Mouse (Mus musculus): ENCODE measurements around the gene Car6. TPM values are rescaled to one million over a fixed set of nuclear protein-coding genes. Genes with fewer than 3 reads are reported as not detected.
A peak's percentile ranks its signal among the peaks of the same experiment; 100 is the strongest.

Car6 gene
- not detected in 2 replicates for polyA plus RNA-seq (2014; fragmentation: Nextera tagmentation; extraction: Ambion mirVana)

DNA sequence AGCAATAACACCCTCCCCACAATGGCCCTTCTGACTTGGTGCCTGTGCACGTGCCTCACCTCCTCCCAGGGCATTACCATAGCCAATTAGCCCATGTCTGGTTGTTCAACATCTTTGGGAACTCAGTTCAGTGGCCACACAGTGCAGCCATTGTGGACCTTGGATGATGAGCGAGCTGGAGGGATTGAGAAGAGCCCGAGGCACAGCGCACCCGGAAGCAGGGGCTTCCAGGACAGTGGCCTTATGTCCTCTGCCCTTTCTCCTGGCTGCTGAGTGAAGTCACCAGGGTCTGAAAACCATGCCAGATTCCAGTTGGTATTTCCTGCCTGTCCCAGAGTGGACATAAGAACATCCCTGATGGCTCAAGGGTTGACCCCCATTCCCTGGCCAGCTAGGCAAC is at the start of gene Car6:
Gene Car6 (minus strand): TSS at position 101 of the 400 bp plus-strand sequence.
- H3K27ac ChIP-seq: no peak within 1 kb of the TSS
- no peaks in the 10 kb centered on the region for H3K4me1 ChIP-seq (replicated peaks; ENCODE audit: control insufficient read depth, insufficient read depth, low read length)
- no peak for DNase-seq (ENCODE audit: low spot score)
- no peak within 1 kb of the TSS for H3K4me2 ChIP-seq (replicated peaks)
- no peaks in the 10 kb centered on the region for H3K27me3 ChIP-seq (ENCODE audit: control insufficient read depth, insufficient read depth, low read length)
- WGBS: 69% methylated on average over 5 of the region's 5 CpGs
- no peaks in the 10 kb centered on the region for H3K9me3 ChIP-seq (ENCODE audit: control insufficient read depth, low read length)
- ATAC-seq (ENCODE audit: low FRiP score): no peak
- no peaks in the 10 kb centered on the region for H3K36me3 ChIP-seq (replicated peaks; ENCODE audit: control insufficient read depth, insufficient read depth)
- no peak within 1 kb of the TSS for H3K4me3 ChIP-seq (replicated peaks; ENCODE audit: low read length)
- H3K9ac ChIP-seq: no peak within 1 kb of the TSS

DNA sequence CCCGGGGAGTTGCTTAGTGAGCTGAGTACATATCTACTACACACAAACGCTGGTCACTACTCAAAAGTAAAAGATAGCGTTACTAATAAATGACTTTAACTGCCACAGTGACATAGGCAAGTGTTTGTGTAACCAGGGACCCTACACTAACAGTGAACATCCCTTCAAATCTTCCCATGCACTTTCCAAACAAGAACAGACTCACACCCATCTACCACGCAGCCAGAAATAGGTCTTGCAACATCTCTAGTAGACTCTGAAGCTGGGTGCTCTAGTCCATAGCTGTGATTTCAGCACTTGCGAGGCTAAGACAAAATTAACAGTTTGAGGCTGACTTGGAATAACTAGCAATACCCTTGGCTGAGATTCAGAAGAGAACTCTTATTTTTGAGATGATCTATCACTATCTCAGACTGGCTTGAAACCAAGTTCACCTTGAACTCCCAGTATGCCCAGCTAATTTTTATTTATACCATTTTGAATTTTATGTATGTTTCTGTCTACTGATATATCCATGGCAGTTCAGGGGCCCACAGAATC is 48.7 kb upstream of the Car6 start:
- no peak overlapping the region for H3K4me2 ChIP-seq (replicated peaks)
- H3K4me1 ChIP-seq (replicated peaks; ENCODE audit: control insufficient read depth, insufficient read depth, low read length): peaks cover 18% of the 10 kb centered on the region
- DNase-seq (ENCODE audit: low spot score) (no peak), ATAC-seq (ENCODE audit: low FRiP score) (no peak)
- no peak overlapping the region for H3K4me3 ChIP-seq (replicated peaks; ENCODE audit: low read length)
- H3K27me3 ChIP-seq (ENCODE audit: control insufficient read depth, insufficient read depth, low read length): no peaks in the 10 kb centered on the region
- no peaks in the 10 kb centered on the region for H3K9me3 ChIP-seq (ENCODE audit: control insufficient read depth, low read length)
- 79% methylated on average over 5 of the region's 5 CpGs for WGBS
- peaks cover 47% of the 10 kb centered on the region for H3K36me3 ChIP-seq (replicated peaks; ENCODE audit: control insufficient read depth, insufficient read depth)
- H3K27ac ChIP-seq: peak overlapping the region; percentile 85; the same call in 1 of the 2 replicates
- no peak overlapping the region for H3K9ac ChIP-seq

GRCm38 (mm10) chr4:150248917-150249316 is 47.8 kb upstream of the Car6 start:
- no peak for ATAC-seq (ENCODE audit: low FRiP score)
- WGBS: 84% methylated on average over 5 of the region's 5 CpGs
- no peak for DNase-seq (ENCODE audit: low spot score)
- H3K27me3 ChIP-seq (ENCODE audit: control insufficient read depth, insufficient read depth, low read length): no peaks in the 10 kb centered on the region
- H3K9ac ChIP-seq: no peak overlapping the region
- peaks cover 56% of the 10 kb centered on the region for H3K36me3 ChIP-seq (replicated peaks; ENCODE audit: control insufficient read depth, insufficient read depth)
- H3K4me2 ChIP-seq (replicated peaks): no peak overlapping the region
- H3K27ac ChIP-seq: no peak overlapping the region
- H3K9me3 ChIP-seq (ENCODE audit: control insufficient read depth, low read length): no peaks in the 10 kb centered on the region
- peaks cover 18% of the 10 kb centered on the region for H3K4me1 ChIP-seq (replicated peaks; ENCODE audit: control insufficient read depth, insufficient read depth, low read length)
- H3K4me3 ChIP-seq (replicated peaks; ENCODE audit: low read length): no peak overlapping the region

DNA sequence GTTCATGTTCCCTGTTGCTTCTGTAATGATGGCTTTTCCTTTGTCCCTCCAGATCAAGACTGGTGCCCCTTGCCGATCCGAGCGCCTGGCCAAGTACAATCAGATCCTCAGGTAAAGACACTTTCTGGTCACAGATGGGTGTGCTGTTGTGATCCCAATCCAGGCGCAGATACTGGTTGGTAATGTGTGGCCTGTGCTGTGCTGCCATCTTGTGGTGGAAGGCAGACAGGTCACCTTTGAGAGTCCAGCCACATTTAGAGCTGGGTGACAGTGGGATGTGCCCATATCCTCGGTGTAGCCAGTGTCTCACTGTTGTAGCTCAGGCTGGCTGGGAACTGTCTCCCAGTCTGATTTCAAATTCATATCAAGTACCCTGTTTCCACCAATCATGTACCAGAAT is 46.9 kb upstream of the Car6 start:
- peak; percentile 79 for DNase-seq (ENCODE audit: low spot score)
- no peak for ATAC-seq (ENCODE audit: low FRiP score)
- no peak overlapping the region for H3K9ac ChIP-seq
- 63% methylated on average over 5 of the region's 5 CpGs for WGBS
- peaks cover 65% of the 10 kb centered on the region for H3K36me3 ChIP-seq (replicated peaks; ENCODE audit: control insufficient read depth, insufficient read depth)
- H3K4me2 ChIP-seq (replicated peaks): no peak overlapping the region
- H3K9me3 ChIP-seq (ENCODE audit: control insufficient read depth, low read length): no peaks in the 10 kb centered on the region
- peaks cover 18% of the 10 kb centered on the region for H3K4me1 ChIP-seq (replicated peaks; ENCODE audit: control insufficient read depth, insufficient read depth, low read length)
- H3K27ac ChIP-seq: no peak overlapping the region
- no peaks in the 10 kb centered on the region for H3K27me3 ChIP-seq (ENCODE audit: control insufficient read depth, insufficient read depth, low read length)
- H3K4me3 ChIP-seq (replicated peaks; ENCODE audit: low read length): no peak overlapping the region

DNA sequence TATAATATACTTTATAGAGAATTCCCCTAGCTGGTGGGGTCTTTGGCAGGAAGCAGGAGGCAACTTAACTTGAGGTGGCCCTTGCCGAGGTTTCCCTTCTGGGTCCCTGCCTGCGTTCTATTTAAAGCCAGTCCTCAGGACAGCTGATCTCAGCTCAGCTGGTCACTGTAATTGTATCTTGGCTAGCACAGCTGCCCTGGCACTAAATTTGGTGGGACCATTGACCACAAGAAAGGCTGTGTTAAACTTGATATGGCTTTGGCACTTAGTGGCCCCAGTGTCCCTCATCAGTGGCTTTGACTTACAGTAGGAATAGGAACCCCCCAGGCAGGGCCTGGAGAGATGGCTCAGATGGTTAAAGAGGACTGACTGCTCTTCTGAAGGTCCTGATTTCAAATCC is 44.7 kb upstream of the Car6 start:
- peaks cover 8% of the 10 kb centered on the region for H3K4me1 ChIP-seq (replicated peaks; ENCODE audit: control insufficient read depth, insufficient read depth, low read length)
- peaks cover 87% of the 10 kb centered on the region for H3K36me3 ChIP-seq (replicated peaks; ENCODE audit: control insufficient read depth, insufficient read depth)
- no peak overlapping the region for H3K4me2 ChIP-seq (replicated peaks)
- H3K27me3 ChIP-seq (ENCODE audit: control insufficient read depth, insufficient read depth, low read length): no peaks in the 10 kb centered on the region
- ATAC-seq (ENCODE audit: low FRiP score) (no peak), DNase-seq (ENCODE audit: low spot score) (no peak)
- WGBS: 83% methylated on average over 2 of the region's 2 CpGs
- H3K27ac ChIP-seq: no peak overlapping the region
- H3K9me3 ChIP-seq (ENCODE audit: control insufficient read depth, low read length): no peaks in the 10 kb centered on the region
- no peak overlapping the region for H3K4me3 ChIP-seq (replicated peaks; ENCODE audit: low read length)
- no peak overlapping the region for H3K9ac ChIP-seq

- no peak for DNase-seq (ENCODE audit: low spot score)
- no peak for ATAC-seq (ENCODE audit: low FRiP score)
- H3K27ac ChIP-seq: no peak overlapping the region
- no peaks in the 10 kb centered on the region for H3K9me3 ChIP-seq (ENCODE audit: control insufficient read depth, low read length)
- H3K36me3 ChIP-seq (replicated peaks; ENCODE audit: control insufficient read depth, insufficient read depth): peaks cover 75% of the 10 kb centered on the region
- no peak overlapping the region for H3K4me3 ChIP-seq (replicated peaks; ENCODE audit: low read length)
- H3K4me1 ChIP-seq (replicated peaks; ENCODE audit: control insufficient read depth, insufficient read depth, low read length): peaks cover 15% of the 10 kb centered on the region
- H3K4me2 ChIP-seq (replicated peaks): no peak overlapping the region
- no peak overlapping the region for H3K9ac ChIP-seq
- 80% methylated on average over 5 of the region's 5 CpGs for WGBS
- H3K27me3 ChIP-seq (ENCODE audit: control insufficient read depth, insufficient read depth, low read length): no peaks in the 10 kb centered on the region
These were observed 41.6 kb upstream of the Car6 start for GRCm38 (mm10) chr4:150242745-150243144.

- H3K27me3 ChIP-seq (ENCODE audit: control insufficient read depth, insufficient read depth, low read length): no peaks in the 10 kb centered on the region
- ATAC-seq (ENCODE audit: low FRiP score) (no peak), DNase-seq (ENCODE audit: low spot score) (no peak)
- peaks cover 64% of the 10 kb centered on the region for H3K36me3 ChIP-seq (replicated peaks; ENCODE audit: control insufficient read depth, insufficient read depth)
- peaks cover 15% of the 10 kb centered on the region for H3K4me1 ChIP-seq (replicated peaks; ENCODE audit: control insufficient read depth, insufficient read depth, low read length)
- no peak overlapping the region for H3K9ac ChIP-seq
- H3K4me3 ChIP-seq (replicated peaks; ENCODE audit: low read length): no peak overlapping the region
- H3K9me3 ChIP-seq (ENCODE audit: control insufficient read depth, low read length): no peaks in the 10 kb centered on the region
- 59% methylated on average over 4 of the region's 4 CpGs for WGBS
- peak overlapping the region; percentile 17; the same call in 1 of the 2 replicates for H3K27ac ChIP-seq
- H3K4me2 ChIP-seq (replicated peaks): no peak overlapping the region
These were observed 40.6 kb upstream of the Car6 start for GRCm38 (mm10) chr4:150241708-150242107.

DNA sequence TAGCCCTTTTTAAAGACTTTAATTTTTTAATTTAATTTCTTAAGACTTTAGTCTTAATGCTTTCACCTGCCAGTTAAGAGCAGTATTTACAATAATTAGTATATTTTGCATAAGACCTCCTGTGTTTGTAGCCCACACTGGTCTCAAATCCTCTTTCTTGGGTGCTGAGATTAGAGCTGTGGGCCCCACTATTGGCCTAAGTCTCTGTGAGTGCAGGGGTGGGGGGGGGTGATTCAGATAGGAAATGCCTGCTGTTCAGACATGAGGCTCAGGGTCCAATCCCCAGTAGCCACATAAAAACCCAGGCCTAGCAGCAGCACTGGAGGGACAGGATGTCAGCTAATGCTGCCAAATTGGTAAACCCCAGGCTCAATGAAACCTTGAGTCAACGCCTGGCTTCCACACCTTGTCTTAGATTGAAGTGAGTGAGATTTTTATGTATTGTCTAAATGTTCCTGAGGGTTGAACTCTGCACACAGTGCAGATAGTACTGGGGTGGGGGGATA is 39.3 kb upstream of the Car6 start:
- Histone ChIP-seq H3K4me3 (replicated peaks; ENCODE audit: low read length) (no peak overlapping the region), H3K36me3 (replicated peaks; ENCODE audit: control insufficient read depth, insufficient read depth) (peaks cover 52% of the 10 kb centered on the region), H3K4me2 (replicated peaks) (no peak overlapping the region), H3K27me3 (ENCODE audit: control insufficient read depth, insufficient read depth, low read length) (no peaks in the 10 kb centered on the region), H3K9me3 (ENCODE audit: control insufficient read depth, low read length) (no peaks in the 10 kb centered on the region), H3K27ac (no peak overlapping the region), H3K9ac (no peak overlapping the region), H3K4me1 (replicated peaks; ENCODE audit: control insufficient read depth, insufficient read depth, low read length) (peaks cover 19% of the 10 kb centered on the region)
- ATAC-seq (ENCODE audit: low FRiP score): no peak
- DNase-seq (ENCODE audit: low spot score): no peak
- WGBS: 88% methylated on average over 1 of the region's 1 CpGs

GRCm38 (mm10) chr4:150239951-150240368 is 38.8 kb upstream of the Car6 start:
- no peaks in the 10 kb centered on the region for H3K27me3 ChIP-seq (ENCODE audit: control insufficient read depth, insufficient read depth, low read length)
- no peak for ATAC-seq (ENCODE audit: low FRiP score)
- no peaks in the 10 kb centered on the region for H3K9me3 ChIP-seq (ENCODE audit: control insufficient read depth, low read length)
- DNase-seq (ENCODE audit: low spot score): peak; percentile 96
- peak overlapping the region; percentile 84 for H3K4me2 ChIP-seq (replicated peaks)
- H3K36me3 ChIP-seq (replicated peaks; ENCODE audit: control insufficient read depth, insufficient read depth): peaks cover 47% of the 10 kb centered on the region
- WGBS: 8% methylated on average over 6 of the region's 6 CpGs
- no peak overlapping the region for H3K9ac ChIP-seq
- H3K4me3 ChIP-seq (replicated peaks; ENCODE audit: low read length): peak overlapping the region; percentile 75; the same call in 1 of the 2 replicates
- H3K27ac ChIP-seq: no peak overlapping the region
- peaks cover 19% of the 10 kb centered on the region for H3K4me1 ChIP-seq (replicated peaks; ENCODE audit: control insufficient read depth, insufficient read depth, low read length)

Measured in hindbrain, embryonic 14.5 days (tissue).